Mouse (Mus musculus): ENCODE results near the gene Tex19.1. TPM values are rescaled to one million over a fixed set of nuclear protein-coding genes. Genes with fewer than 3 reads are reported as not detected.
"Not testable (repeated sequence)": the region's sequence is repeated elsewhere in the genome, so short reads cannot be mapped to it uniquely, and the experiment has no call there.

The Tex19.1 gene
- not detected in 2 replicates for total RNA-seq (2015)
- not detected in 2 replicates for total RNA-seq (2017)

GRCm38 (mm10) chr11:121145865-121146264, at the start of gene Tex19.1:
Gene Tex19.1 (plus strand): TSS chr11:121146143.
- no peak for ATAC-seq (ENCODE audit: poor library complexity, severe bottlenecking)

- ATAC-seq (ENCODE audit: poor library complexity, severe bottlenecking) = no peak
Observed at GRCm38 (mm10) chr11:121099762-121100161, 46.2 kb upstream of the Tex19.1 start.

- ATAC-seq (ENCODE audit: poor library complexity, severe bottlenecking) = no peak
Observed at GRCm38 (mm10) chr11:121100692-121101091, 45.3 kb upstream of the Tex19.1 start.

GRCm38 (mm10) chr11:121101124-121101805, 44.7 kb upstream of the Tex19.1 start:
- no peak for ATAC-seq (ENCODE audit: poor library complexity, severe bottlenecking)

- ATAC-seq (ENCODE audit: poor library complexity, severe bottlenecking) = not testable (repeated sequence)
Observed at GRCm38 (mm10) chr11:121107242-121107641, 38.7 kb upstream of the Tex19.1 start.

- no peak for ATAC-seq (ENCODE audit: poor library complexity, severe bottlenecking)
Observed at GRCm38 (mm10) chr11:121108061-121108460, 37.9 kb upstream of the Tex19.1 start.

- ATAC-seq (ENCODE audit: poor library complexity, severe bottlenecking) = no peak
Observed at GRCm38 (mm10) chr11:121109986-121110385, 36.0 kb upstream of the Tex19.1 start.

GRCm38 (mm10) chr11:121111051-121111450, 34.9 kb upstream of the Tex19.1 start:
- no peak for ATAC-seq (ENCODE audit: poor library complexity, severe bottlenecking)

GRCm38 (mm10) chr11:121111601-121112000, 34.3 kb upstream of the Tex19.1 start:
- ATAC-seq (ENCODE audit: poor library complexity, severe bottlenecking) = no peak

- no peak for ATAC-seq (ENCODE audit: poor library complexity, severe bottlenecking)
Observed at GRCm38 (mm10) chr11:121112091-121112775, 33.7 kb upstream of the Tex19.1 start.

GRCm38 (mm10) chr11:121118106-121118505, 27.8 kb upstream of the Tex19.1 start:
- ATAC-seq (ENCODE audit: poor library complexity, severe bottlenecking) = no peak

GRCm38 (mm10) chr11:121118577-121118976, 27.4 kb upstream of the Tex19.1 start, which contains the start of gene Tex19.2:
Gene Tex19.2 (minus strand): TSS chr11:121118677.
- no peak for ATAC-seq (ENCODE audit: poor library complexity, severe bottlenecking)

- no peak for ATAC-seq (ENCODE audit: poor library complexity, severe bottlenecking)
Observed at GRCm38 (mm10) chr11:121121151-121121550, 24.8 kb upstream of the Tex19.1 start.

GRCm38 (mm10) chr11:121122024-121122670, 23.8 kb upstream of the Tex19.1 start:
- ATAC-seq (ENCODE audit: poor library complexity, severe bottlenecking) = no peak

GRCm38 (mm10) chr11:121123438-121123837, 22.5 kb upstream of the Tex19.1 start:
- ATAC-seq (ENCODE audit: poor library complexity, severe bottlenecking) = no peak

- no peak for ATAC-seq (ENCODE audit: poor library complexity, severe bottlenecking)
Observed at GRCm38 (mm10) chr11:121125522-121126172, 20.3 kb upstream of the Tex19.1 start.

- ATAC-seq (ENCODE audit: poor library complexity, severe bottlenecking) = no peak
Observed at GRCm38 (mm10) chr11:121126395-121126794, 19.5 kb upstream of the Tex19.1 start.

GRCm38 (mm10) chr11:121127441-121127840, 18.5 kb upstream of the Tex19.1 start:
- no peak for ATAC-seq (ENCODE audit: poor library complexity, severe bottlenecking)

- no peak for ATAC-seq (ENCODE audit: poor library complexity, severe bottlenecking)
Observed at GRCm38 (mm10) chr11:121129616-121130015, 16.3 kb upstream of the Tex19.1 start.

- ATAC-seq (ENCODE audit: poor library complexity, severe bottlenecking) = no peak
Observed at GRCm38 (mm10) chr11:121134600-121134999, 11.3 kb upstream of the Tex19.1 start.

GRCm38 (mm10) chr11:121137682-121138081, 8.3 kb upstream of the Tex19.1 start:
- no peak for ATAC-seq (ENCODE audit: poor library complexity, severe bottlenecking)
